Mouse (Mus musculus): Measurements from ENCODE around the gene Gabrg3.

Gabrg3 gene

DNA sequence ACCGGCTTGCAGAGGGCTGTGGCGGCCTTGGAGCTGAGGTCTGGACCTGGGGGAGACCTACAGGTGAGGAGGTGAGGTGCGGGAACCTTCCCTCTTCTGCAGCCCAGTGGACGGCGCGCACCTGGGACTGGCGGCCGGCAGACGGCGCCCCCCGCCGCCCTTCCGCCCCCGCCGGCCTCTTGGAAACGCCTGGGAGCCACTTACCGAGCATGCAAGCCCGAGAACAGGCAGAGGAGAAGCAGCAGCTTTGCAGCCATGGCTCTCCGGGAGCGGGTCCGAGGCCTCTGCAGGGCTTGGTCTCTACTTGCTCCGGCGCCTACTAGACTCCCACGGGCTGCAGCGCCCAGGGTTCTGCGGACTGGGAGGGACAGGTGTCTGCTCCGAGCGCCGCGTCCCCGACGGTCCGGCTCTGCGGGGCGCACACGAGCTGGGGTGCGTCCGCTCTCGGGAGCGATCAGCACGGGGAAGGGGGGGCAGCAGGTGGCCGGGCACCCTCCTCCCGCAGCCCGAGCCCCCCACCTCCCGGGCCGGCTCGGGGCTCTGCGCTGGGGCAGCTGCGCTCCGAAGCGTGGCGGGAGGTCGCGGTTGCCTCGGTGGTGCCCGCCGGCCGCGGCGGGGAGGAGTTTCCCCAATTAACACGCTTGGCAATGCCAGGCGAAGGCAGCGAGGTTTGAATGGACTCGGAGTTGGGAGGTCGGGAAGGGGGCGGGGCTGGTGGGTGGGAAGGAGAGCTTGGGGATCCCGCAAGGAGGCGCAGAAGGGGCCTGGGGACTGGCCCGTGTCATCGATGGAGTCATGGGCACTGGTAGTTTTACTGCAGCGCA is at the start of gene Gabrg3:
Gene Gabrg3, minus strand, starts transcription at position 672 of the 824 bp plus-strand sequence.
- DNase-seq (ENCODE audit: extremely low read depth, insufficient read length, low spot score) = peak; percentile 1

DNA sequence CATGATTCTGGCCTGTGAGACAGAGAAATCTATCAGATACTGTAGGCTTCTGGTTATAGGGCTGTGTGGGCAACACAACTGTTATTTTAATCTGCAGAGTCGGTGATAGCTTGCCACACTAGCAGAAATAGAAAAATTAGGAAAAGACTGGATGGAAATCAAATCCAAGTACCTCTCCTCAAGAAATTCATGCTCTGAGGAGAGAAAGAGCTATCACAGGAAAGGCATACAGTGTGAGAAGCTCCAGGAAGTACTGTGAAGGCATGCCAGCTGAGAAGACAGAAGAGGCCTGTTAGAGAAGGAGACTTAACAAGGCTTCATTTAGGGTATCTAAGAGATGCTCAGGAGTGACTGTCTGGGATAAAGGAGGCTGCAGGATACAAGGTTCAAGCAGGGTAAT is 35.7 kb upstream of the Gabrg3 start:
- no peak for DNase-seq (ENCODE audit: extremely low read depth, insufficient read length, low spot score)

DNA sequence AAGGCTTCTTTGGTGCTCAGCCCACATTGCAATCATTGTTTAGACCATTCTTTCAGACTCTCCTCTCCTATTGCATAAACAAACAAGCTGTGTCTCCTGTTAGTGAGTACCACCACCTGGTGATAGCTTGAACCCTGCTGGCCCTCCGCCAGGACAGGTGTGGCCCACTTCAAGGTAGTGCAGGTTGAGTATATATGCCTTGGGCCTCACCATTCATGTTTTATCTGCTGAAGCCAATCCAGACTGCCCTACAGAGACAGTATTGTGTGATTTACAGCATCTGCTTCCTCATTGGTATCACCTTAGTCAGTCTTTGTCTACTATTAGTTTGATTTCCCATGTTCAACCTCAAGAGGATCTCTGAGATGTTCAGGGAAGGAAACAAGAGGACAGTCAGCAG is 34.1 kb upstream of the Gabrg3 start:
- no peak for DNase-seq (ENCODE audit: extremely low read depth, insufficient read length, low spot score)

DNA sequence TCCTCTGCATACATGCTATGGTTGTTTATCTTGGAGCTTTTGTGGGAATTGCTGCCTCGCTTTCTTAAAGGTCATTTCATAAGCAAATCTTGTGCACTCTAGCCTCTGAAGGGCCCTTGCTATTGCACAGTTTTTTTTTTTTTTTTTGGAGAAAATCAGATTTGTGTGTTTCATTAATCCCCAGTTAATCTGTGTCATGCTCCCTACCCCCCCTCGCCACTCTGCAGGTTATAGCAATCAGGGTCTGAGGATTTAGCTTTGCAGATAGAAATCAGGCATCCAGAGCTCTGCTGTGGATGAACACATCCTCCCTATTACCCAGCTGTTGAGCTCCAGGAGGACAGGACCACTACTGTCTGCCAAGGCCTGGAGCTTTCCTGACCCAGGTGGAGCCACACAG is 32.4 kb upstream of the Gabrg3 start, which contains the start of gene Gabrb3:
Gene Gabrb3, plus strand, starts transcription at position 301 of the 400 bp plus-strand sequence.
- no peak for DNase-seq (ENCODE audit: extremely low read depth, insufficient read length, low spot score)

DNA sequence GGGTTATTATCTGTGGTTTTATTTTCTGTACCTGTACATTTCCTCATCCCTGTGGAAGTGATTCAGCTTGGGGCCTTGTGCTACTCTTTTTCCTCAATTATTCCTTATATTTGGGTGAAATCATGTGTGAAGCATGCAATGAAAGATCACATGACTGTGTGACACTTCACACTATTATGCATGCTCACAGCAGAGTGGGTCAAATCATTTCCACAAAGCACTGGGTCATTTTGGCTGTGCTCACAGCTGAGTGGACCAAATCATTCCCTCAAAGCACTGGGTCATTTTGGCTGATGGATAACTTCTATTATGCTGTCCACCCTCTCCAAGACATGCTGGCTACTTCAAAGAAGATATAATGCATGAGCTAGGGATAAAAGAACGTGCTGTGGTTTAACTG is 25.9 kb upstream of the Gabrg3 start:
- DNase-seq (ENCODE audit: extremely low read depth, insufficient read length, low spot score) = no peak

DNA sequence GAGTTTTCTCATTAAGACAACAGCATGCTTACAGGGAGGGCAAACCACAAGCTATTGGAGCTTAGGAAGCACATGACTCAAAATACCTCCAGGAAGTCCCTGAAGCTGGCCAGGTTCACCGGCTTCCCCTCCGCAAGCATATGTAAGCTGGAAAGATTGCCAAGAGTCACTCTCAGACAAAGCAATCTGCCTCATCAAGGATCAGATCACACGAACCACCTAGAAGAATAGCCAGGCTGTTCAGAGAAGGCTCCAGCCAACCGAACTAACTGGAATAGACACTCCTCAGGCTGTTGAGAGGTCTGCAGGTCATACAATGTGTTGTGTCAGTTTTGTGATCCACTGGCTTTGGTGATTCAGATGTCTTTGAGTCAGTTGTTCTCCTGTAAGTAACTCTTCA is 24.2 kb upstream of the Gabrg3 start:
- DNase-seq (ENCODE audit: extremely low read depth, insufficient read length, low spot score) = no peak

DNA sequence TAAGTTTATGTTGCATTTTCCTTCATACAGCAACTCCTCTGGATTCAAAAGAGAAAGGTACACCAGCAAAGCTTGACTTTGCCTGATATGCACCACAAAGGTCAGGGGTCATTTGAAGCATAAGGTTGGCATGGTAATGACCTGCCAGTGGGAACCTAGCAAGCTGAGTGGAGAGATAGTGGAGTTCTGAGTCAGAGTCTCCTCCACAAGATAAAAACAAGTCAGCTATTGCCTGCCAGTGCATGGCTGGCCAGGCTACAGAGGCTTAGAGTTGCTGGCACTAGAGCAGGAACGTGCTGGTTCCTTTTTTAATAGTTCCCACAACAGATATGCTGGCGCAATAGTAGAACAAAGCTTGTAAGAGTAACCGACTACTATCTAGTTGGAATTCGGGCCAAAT is 6.6 kb upstream of the Gabrg3 start:
- DNase-seq (ENCODE audit: extremely low read depth, insufficient read length, low spot score) = no peak

DNA sequence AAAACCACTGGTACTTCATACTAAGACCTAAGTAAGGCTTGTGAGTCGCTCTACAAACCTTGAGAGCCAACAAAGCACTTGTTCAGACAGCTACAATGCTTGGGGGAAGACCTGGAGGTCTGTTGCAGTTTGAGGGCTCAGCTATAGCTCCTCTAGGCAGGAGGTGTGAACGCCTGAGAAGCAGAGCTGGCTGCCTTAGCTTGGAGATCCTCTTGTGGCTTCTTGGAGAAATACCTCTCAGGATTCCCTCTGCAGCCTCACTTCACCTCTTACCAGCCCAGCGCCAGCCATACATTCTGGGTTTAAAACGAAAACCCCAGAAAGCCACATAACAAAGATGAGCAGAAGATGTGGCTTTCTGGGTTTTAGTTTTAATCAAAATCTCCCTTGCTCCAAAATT is 3.1 kb upstream of the Gabrg3 start:
- no peak for DNase-seq (ENCODE audit: extremely low read depth, insufficient read length, low spot score)

DNA sequence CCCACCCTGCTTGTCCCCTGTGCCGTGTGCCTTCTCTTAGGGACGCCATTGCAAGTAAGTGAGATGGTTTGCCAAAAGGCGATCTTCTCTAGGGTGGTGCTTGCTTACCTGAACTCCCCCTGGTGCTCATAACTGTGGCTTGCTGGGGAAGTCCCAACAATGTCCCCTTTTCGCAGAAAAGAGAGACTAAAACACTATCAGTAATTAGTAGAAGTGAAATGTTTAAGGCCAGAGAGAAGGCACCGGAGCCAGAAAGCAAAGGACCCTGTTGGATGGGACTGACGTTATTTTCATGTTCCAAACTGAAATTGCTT is 310 bp upstream of the Gabrg3 start:
- DNase-seq (ENCODE audit: extremely low read depth, insufficient read length, low spot score) = no peak

DNA sequence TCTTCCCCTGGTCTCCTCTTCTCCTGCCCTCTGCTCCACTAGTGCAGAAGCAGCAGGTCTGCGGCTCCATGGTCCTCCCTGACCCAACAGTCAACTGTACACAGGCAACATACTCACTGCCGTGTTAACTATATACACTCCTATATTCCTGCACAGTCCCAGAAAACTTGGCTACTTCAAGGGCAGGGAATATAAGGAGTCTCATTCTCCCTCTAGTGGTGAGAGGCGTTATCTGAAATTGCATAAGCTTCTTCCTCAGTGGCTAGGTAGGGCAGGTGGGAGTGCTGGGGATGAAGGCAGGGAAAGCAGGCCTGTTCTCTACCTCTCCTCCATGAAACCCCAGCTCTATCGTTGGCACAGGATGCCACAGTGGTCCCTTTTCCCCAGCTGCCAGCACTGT is 2.9 kb downstream of the Gabrg3 start:
- no peak for DNase-seq (ENCODE audit: extremely low read depth, insufficient read length, low spot score)

DNA sequence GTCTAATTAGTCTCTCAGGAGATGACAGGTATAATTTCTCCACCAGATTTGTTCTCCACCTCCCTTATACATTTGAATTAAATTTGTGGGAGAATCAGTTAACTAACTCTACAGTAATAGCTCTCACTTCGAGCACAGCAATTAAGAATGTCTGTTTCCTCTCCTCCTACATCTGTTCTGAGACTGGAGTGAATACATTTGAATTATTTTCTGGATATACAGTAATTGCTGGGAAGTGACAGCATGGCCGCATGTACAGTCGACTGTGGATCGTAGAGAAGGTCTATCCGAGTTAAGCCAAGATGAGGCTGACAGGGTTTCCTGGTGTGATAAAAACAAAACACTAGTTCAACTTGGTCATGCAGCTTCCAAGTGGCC is 21.0 kb downstream of the Gabrg3 start:
- no peak for DNase-seq (ENCODE audit: extremely low read depth, insufficient read length, low spot score)

DNA sequence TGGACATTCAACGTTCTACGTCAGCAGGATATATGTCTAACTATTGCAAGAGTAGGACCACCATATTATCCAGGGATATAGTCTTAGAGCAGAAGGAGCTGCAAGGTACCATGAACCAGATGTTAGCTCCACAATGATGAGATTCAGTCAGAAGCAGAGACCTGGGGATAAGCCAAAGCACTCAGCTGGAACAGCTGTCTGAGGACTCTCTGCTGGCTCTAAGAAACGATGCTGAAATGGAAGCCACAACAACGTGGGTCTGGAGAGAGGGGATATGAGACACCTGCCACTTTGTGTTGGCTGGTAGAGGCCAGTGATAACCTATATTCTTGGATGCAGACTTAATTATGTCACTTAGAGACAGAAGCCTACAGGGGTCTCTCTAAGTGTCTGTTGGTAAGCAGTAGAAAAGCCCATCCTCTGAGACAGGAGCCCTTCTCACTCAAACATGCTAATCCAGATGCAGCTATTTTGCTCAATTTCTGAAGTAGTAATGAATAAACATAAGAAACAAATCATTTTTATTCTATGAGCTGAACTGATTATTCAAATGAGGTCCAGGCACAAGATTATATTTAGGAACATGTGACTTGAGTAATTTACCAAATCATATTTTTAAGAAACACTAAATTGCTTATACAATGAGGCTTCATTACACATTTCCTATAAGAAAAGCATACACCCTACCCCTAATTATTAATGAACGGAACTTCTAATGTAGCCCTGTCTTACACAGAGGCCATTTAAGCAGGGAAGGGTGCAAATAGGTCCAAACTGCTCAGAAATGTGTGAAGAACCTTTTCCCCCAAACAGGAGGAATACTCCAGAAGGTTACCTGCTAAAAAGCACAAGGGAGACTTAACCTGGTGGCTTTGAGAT is 21.6 kb downstream of the Gabrg3 start:
- no peak for DNase-seq (ENCODE audit: extremely low read depth, insufficient read length, low spot score)

DNA sequence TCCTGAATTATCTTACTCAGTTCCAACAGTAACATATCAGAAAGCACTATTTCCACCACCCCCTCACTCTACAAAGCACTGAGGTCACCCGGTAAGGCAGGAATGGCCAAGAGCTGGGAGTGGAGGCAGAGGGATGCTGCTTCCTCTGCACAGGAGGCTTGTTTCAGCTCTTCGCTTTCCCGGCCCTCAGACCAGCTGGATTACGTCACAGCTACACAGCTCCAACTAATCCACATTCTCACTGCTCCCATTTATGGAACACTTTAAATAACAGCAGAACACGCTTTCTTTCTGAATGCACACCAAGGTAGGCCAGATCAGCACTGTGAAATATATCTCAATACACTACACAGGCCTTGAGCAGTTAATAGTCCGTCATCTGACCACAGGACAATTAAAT is 23.2 kb downstream of the Gabrg3 start:
- no peak for DNase-seq (ENCODE audit: extremely low read depth, insufficient read length, low spot score)

DNA sequence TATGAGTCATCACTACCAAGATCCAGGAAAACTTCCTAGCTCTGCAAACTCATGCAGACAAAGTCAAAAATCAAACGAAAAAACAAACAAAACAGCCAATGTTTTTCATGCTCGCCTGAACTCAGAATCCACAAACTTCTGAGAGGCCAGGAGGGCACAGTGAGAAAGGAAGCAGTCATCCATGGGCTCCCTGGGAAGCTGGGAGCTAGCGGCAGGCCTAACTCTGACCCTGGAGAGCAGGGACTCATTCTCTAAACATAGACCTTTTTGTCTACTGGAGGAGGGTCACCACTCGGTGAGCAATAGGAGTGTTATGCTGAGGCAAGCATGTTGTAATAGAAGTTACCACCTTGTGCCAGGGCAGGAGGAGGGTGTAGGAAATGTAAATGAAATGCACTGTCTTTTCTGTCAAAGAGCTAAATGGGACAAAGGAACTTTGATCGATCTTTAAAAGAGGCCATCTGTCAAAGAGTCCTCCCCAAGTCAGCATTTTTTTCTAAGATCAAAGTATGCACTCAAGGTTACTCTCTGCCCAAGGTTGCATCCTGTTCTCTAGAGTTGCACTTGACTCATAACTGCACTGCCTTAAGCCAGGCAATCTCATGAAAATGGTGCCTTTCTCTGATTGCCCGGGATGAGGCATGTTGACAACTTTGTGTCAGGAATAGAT is 29.0 kb downstream of the Gabrg3 start:
- DNase-seq (ENCODE audit: extremely low read depth, insufficient read length, low spot score) = no peak

DNA sequence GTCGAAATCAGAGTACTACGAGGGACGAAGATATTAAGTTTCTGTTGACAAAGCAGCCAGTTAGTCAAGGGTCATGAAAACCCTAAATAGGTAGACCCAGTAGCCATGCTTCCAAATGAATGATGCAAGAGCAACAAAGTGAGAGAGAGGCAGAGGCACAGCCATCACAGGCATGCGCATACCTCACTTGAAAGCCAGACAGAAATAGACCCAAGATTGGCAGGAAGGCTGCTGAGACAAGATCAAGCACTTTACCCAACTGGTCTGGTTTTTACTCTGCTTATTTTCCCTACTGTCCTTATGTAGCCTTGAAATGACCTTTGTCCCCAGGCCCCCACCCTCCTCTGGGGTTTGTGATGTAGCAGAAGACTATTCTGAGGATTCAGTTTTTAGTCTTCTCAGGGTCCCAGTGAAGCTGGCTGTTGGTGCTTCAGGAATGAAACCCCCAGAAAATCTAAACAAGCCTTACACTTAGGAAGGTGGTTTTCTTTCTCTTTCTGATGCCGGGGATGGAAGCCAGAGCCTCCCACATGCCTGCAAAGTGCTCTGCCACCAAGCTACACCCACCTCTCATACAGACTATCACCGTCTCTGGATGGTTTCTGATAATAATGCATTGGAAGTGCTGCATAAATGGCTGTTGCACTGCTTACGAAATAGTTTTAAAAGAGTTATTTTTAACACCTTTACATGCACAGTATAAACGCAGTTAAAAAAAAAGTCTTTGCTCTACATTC is 30.3 kb downstream of the Gabrg3 start:
- no peak for DNase-seq (ENCODE audit: extremely low read depth, insufficient read length, low spot score)

DNA sequence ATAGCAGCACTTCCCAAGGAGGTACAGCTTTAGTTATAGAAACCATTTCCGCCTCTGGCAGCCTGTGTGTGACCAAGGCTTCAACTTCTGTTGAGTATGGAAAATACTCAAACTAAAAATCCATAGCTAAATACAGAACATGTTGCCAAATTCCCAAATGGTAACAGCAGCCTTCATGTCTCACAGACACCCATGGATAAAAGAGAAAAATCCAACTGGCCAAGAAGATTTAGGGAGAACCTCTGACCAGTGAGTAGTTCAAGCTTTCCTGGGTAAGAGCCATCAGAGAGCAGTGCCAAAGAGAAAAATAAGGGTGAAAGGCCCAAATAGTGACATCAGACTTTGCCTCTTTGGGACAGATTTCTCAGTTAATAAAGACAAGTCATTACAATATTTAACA is 38.2 kb downstream of the Gabrg3 start:
- no peak for DNase-seq (ENCODE audit: extremely low read depth, insufficient read length, low spot score)

DNA sequence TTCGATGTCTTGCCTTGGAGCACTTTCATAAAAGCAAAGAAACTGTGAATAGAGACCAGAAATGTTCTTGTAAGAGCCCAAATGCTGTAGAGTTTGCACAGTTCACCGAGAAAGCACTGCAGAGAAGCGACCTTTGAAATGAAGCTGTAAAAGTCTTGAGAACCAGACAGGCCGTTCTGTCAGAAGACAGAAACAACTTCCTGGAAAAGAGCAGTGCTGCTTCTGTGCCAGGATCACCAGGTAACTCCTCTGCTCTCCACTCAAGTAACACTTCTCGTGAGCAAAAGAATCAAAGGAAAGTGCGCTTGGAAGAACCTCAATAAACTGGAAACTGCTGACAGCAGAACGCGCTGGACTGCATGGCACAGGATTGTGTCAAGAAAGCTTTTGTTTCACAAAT is 45.1 kb downstream of the Gabrg3 start:
- DNase-seq (ENCODE audit: extremely low read depth, insufficient read length, low spot score) = no peak

DNA sequence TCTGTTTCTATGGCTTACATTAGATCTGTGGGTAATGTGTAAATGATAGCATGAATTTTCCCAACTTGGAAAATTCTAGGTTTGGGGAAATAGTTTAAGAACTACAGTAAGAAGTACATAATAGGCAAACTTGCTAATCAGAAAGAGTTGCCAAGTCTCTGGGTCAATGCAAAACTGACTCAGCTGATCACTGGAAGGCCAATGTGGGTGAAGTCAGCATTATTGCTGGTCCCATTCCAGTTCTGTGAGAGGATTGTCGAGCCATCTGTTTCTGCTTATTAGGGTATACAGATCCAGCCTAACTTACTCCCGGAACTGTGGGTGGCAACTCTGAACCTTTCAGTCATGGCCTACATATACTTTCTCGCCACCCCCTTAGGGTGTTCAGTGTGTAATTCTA is 55.8 kb downstream of the Gabrg3 start:
- no peak for DNase-seq (ENCODE audit: extremely low read depth, insufficient read length, low spot score)

DNA sequence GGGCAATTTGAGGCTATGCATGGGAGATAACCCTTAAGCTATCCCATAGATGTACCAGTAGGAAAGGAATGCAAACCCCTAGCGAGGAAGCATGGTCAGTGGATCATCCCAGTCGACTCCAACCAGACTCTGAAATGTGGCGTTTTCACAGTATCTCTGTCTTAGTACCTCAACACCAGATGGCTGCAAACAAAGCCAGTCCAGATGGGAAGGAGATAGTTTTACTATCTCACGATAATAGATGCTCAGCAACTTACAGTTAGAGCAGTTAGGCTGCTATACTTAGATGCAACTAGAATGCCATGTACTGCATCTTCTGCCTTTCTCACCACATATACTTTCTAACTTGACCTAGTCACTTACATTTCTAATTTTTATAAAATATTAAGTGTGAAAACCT is 56.7 kb downstream of the Gabrg3 start:
- no peak for DNase-seq (ENCODE audit: extremely low read depth, insufficient read length, low spot score)

DNA sequence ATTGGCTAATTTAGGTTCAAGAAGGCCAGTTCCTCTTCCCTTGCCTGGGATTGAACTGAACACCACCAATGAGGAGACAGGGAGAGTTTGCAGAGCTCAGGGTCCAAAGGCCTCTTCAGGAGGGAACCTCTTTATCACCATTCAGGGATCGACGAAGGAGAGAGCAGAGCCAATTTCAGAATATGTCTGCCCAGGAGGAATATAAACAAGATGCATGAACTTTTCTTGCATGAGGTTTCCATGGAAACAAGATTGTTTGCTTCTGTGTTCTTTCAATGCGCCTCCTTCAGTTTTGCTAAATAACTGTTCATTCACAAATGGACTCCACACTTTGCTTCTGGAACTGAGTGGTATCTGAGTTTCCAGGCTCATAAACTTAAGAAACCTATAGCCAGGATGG is 62.5 kb downstream of the Gabrg3 start:
- DNase-seq (ENCODE audit: extremely low read depth, insufficient read length, low spot score) = no peak

DNA sequence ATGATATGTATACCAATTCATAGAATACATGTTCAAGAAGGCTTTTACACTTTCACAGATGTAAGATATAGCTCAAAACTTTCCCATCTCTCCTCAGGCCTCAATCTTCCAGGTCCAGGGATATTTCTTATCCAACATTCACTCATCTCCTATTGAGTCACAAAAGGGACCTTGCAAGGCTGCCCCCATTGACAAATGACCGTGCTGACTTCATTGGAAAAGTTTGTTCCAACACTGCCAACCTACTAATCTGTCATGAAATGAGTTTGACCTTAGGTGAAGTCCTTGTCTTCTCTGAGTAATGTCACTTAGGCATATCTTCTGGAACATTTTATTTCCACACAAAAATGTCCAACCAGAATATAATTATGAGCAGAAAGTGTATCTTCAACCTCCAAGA is 64.9 kb downstream of the Gabrg3 start:
- DNase-seq (ENCODE audit: extremely low read depth, insufficient read length, low spot score) = no peak
